Mouse (Mus musculus) thymus, adult 2 months (tissue): ENCODE data around the gene Cdk14.

Experiments used
- CTCF ChIP-seq: fragments of 200-500 bp; IDR thresholded peaks from 2 replicates; pipeline ENCODE4 v1.5.1; 2012; ENCODE audit warnings: mild to moderate bottlenecking, control low read depth, low read length, moderate library complexity, borderline replicate concordance; ENCODE audit not compliant: control insufficient read depth, poor library complexity, insufficient read depth; ENCODE audit errors: extremely low read depth
- POLR2A ChIP-seq: fragments of 200-500 bp; IDR thresholded peaks from 2 replicates; pipeline ENCODE4 v1.6.1; 2012; ENCODE audit warnings: mild to moderate bottlenecking, low read length, control low read depth, moderate library complexity; ENCODE audit not compliant: control insufficient read depth, poor library complexity, insufficient read depth; ENCODE audit errors: extremely low read depth

DNA sequence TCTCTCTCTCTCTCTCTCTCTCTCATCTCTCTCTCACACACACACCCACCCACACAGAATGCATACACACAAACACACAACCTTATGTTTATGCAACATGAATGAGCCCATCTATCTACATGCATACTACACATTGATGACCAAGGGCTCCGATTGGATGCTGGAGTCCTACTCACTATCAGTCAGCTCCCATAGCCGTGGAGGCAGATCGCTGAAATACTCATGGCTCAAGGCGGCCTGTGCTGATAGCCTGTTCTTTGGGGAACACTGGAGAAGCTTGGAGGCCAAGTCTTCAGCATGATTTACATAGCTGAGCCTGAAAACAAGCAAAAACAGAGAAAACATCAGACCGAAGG lies 526.3 kb downstream of the Cdk14 start:
- TF ChIP-seq POLR2A (no peak), CTCF (no peak)
